Mouse (Mus musculus): ENCODE results near the gene Olfr96. TPM values are rescaled to one million over a fixed set of nuclear protein-coding genes. Genes with fewer than 3 reads are reported as not detected.
"Not testable (repeated sequence)": the region's sequence is repeated elsewhere in the genome, so short reads cannot be mapped to it uniquely, and the experiment has no call there.

Gene Olfr96
- polyA plus RNA-seq, 1 experiment, result not detected

DNA sequence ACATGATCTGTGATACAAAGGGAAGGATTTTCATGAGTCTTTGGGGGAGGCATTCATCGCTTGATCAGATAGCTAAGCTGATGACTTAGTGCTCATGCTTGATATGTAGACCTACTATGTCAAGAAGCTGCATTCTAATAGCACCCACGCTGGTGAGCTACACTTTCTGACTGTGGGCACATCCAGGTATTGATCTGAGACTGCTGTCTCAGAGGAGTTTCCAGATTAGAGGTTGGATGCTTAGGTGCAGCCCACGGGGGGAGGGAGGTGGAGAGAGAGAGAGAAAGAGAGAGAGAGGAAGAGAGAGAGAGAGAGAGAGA, 16.1 kb upstream of the Olfr96 start:
- DNase-seq, result no peak
- no peak overlapping the region for H3K4me3 ChIP-seq (replicated peaks; ENCODE audit: extremely low read depth, low read depth, low read length)
- WGBS, result 26% methylated on average over 3 of the region's 3 CpGs
- TF ChIP-seq CTCF (IDR thresholded peaks at IDR 0.05; ENCODE audit: insufficient read depth, low read length), result no peak
- TF ChIP-seq POLR2A (IDR thresholded peaks at IDR 0.05; ENCODE audit: borderline replicate concordance, extremely low read depth, low read depth, low read length), result no peak
- H3K4me1 ChIP-seq (ENCODE audit: control insufficient read depth, insufficient read depth, low read length), result no peaks in the 10 kb centered on the region

DNA sequence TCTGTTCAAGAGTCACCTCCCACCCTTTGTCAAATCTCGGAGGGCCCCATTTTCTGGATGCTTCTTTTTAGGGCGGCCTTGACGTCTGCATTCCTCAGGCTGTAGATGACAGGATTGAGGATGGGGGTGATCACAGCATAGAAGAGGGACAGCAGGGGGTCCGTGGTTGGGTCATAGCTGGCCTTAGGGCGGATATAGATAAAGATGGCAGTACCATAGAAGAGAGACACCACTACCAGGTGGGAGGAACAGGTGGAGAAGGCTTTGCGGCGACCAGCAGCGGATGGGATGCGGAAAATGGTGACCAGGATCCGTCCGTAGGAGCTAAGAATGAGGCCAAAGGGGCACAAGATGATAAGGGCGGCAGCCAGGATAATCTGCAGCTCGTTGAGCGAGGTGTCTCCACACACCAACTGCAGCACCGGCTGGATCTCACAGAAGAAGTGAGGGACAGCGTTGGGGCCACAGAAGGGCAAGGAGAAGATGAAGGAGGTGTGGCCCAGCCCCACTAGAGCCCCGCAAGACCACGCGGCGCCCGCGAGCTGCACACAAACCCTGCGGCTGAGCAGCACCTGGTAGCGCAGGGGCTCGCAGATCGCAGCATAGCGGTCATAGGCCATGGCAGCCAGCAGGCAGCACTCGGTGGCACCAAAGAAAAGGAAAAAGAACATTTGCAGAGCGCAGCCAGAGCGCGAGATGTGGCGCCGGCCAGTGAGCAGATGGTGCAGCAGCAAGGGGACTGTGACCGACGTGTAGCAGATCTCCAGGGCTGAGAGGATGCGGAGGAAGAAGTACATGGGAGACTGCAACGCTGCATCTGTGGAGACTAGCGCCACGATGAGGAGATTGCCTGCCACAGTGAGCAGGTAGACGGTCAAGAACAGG, 8.8 kb upstream of the Olfr96 start:
- TF ChIP-seq CTCF (IDR thresholded peaks at IDR 0.05; ENCODE audit: insufficient read depth, low read length) (no peak), POLR2A (IDR thresholded peaks at IDR 0.05; ENCODE audit: borderline replicate concordance, extremely low read depth, low read depth, low read length) (no peak)
- no peak for DNase-seq
- Histone ChIP-seq H3K4me1 (ENCODE audit: control insufficient read depth, insufficient read depth, low read length) (no peaks in the 10 kb centered on the region), H3K4me3 (replicated peaks; ENCODE audit: extremely low read depth, low read depth, low read length) (no peak overlapping the region)
- 16% methylated on average over 40 of the region's 40 CpGs for WGBS

DNA sequence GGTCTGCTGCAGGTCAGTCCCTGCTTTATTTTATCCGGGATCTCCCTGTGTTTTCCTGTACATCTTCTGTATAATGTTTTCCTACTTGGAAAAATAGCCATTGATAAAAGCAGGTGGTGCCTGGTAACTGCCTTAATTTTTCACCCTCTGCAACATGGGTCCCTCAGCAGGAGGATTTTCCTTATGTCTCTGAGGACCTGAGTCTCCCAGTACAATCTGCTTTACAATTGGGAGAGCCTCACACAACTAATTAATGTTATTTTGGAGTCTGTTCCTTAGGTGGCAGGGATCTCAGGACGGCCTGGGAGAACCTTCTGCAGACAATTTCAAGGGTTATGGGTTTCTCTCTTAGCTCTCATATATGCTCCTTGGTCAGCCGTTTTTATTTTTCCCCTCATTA, 6.9 kb upstream of the Olfr96 start, which contains the start of gene Olfr95:
Gene Olfr95 (minus strand): TSS at position 101 of the 400 bp plus-strand sequence.
- TF ChIP-seq CTCF (IDR thresholded peaks at IDR 0.05; ENCODE audit: insufficient read depth, low read length) (no peak), POLR2A (IDR thresholded peaks at IDR 0.05; ENCODE audit: borderline replicate concordance, extremely low read depth, low read depth, low read length) (no peak)
- Histone ChIP-seq H3K4me1 (ENCODE audit: control insufficient read depth, insufficient read depth, low read length) (no peaks in the 10 kb centered on the region), H3K4me3 (replicated peaks; ENCODE audit: extremely low read depth, low read depth, low read length) (no peak within 1 kb of the TSS)
- 63% methylated on average over 3 of the region's 3 CpGs for WGBS
- DNase-seq, result no peak

DNA sequence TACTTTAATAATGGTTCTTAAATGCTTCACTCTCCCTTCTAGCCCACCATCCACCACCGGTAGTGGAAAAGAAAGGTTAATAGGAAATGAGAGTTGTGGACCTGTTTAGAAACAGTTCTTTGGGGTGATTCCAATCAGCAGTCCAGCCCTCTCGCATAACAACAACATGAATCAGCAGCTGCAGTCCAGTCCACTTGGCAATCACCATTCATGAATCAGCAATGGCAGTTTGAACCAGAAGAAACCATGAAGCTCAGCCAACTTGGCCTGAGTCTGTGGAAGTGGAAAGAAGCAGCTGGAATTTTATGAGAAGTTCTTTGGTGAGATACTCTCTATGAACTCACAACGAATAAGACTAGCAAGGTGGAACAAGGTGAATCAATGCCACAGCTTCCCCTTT, 1.5 kb upstream of the Olfr96 start:
- Histone ChIP-seq H3K4me3 (replicated peaks; ENCODE audit: extremely low read depth, low read depth, low read length) (no peak overlapping the region), H3K4me1 (ENCODE audit: control insufficient read depth, insufficient read depth, low read length) (no peaks in the 10 kb centered on the region)
- DNase-seq, result no peak
- TF ChIP-seq CTCF (IDR thresholded peaks at IDR 0.05; ENCODE audit: insufficient read depth, low read length) (no peak), POLR2A (IDR thresholded peaks at IDR 0.05; ENCODE audit: borderline replicate concordance, extremely low read depth, low read depth, low read length) (no peak)
- 66% methylated on average over 3 of the region's 3 CpGs for WGBS

DNA sequence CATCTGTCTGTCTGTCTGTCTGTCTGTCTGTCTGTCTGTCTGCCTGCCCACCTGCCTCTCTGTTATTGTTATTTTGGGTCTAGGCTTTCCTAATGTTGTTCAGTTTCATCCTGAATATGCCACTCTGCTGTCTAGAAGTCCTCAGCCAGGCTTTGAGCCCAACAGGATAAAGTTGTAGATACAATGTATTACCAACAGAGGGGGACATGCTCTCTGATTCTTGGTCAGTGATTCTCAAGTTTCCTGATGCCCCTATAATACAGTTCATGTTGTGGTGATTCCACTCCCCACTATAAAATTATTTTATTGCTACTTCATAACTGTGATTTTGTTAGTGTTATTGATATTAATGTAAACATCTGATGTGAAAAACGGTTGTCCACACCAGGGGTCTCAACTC, 1.9 kb downstream of the Olfr96 start:
- 29% methylated on average over 1 of the region's 1 CpGs for WGBS
- TF ChIP-seq POLR2A (IDR thresholded peaks at IDR 0.05; ENCODE audit: borderline replicate concordance, extremely low read depth, low read depth, low read length), result no peak
- 0 out of 2 replicates have a peak, but pooled peaks have one; percentile 2 for TF ChIP-seq CTCF (IDR thresholded peaks at IDR 0.05; ENCODE audit: insufficient read depth, low read length)
- no peak for DNase-seq
- H3K4me3 ChIP-seq (replicated peaks; ENCODE audit: extremely low read depth, low read depth, low read length), result no peak overlapping the region
- H3K4me1 ChIP-seq (ENCODE audit: control insufficient read depth, insufficient read depth, low read length), result no peaks in the 10 kb centered on the region

DNA sequence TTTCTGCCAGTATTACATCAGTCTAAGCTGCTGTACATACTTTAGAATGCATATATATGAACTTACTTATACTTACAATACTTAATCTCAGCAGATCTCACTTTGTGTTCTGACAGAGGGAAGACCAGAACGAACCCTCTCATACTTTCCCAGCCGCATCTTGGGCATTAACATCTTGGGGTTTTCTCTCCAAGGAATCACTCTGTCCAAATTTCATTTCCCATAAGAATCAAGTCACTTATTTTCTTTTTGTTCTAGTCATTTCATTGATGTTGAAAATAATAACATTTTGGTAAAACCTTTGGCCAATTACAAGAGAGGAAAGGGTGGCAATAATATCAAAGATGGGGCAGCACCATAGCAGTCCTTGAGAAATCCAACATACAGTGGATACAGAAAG, 17.3 kb downstream of the Olfr96 start, which contains the start of gene Olfr97:
Gene Olfr97 (minus strand): TSS at position 101 of the 400 bp plus-strand sequence.
- DNase-seq; H3K4me1 ChIP-seq (ENCODE audit: control insufficient read depth, insufficient read depth, low read length); H3K4me3 ChIP-seq (replicated peaks; ENCODE audit: extremely low read depth, low read depth, low read length): not testable (repeated sequence)
- 78% methylated on average over 2 of the region's 2 CpGs for WGBS

DNA sequence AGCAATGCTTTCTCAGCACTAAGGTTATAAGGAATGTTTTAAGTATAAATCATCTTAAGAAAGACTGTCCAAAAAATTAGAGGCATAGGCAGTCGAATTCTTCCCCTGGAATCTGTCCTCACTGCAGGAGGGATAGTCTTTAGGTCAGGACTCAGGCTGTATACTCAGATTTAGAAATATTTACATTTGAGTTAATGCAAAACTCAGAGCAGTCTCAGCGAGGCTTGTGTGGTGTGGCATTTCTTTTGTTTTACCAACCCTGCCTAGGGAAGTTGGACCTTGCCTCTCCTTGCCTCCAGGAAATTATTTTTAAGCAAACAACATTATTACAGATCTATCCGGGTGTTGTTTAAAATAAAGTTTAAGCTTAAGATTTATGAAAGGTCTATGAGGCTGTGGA, 22.3 kb downstream of the Olfr96 start:
- TF ChIP-seq CTCF (IDR thresholded peaks at IDR 0.05; ENCODE audit: insufficient read depth, low read length) (no peak), POLR2A (IDR thresholded peaks at IDR 0.05; ENCODE audit: borderline replicate concordance, extremely low read depth, low read depth, low read length) (no peak)
- 21% methylated on average over 3 of the region's 3 CpGs for WGBS
- Histone ChIP-seq H3K4me3 (replicated peaks; ENCODE audit: extremely low read depth, low read depth, low read length) (no peak overlapping the region), H3K4me1 (ENCODE audit: control insufficient read depth, insufficient read depth, low read length) (no peaks in the 10 kb centered on the region)
- DNase-seq, result no peak

DNA sequence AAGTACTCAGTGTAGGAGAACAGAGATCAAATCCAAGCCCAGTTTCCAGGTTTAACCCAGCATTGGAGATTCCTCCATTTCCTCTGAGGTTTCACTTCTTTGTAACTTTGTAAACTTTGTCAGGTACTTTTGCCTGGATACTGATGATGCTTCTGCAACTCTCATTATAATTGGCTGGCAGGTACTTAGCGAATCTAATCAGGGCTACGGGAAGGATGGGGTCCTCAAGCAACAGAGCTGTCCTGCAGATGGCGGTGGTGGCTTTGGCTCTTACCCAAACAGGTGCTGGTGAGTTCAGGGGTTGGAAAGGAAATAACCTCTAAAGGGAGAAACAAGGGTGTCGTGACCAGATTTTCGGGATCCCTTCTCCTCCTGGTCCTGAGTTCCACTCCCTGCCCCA, 26.8 kb downstream of the Olfr96 start:
- Histone ChIP-seq H3K4me3 (replicated peaks; ENCODE audit: extremely low read depth, low read depth, low read length) (no peak overlapping the region), H3K4me1 (ENCODE audit: control insufficient read depth, insufficient read depth, low read length) (no peaks in the 10 kb centered on the region)
- 28% methylated on average over 5 of the region's 5 CpGs for WGBS
- DNase-seq, result peak; percentile 6
- TF ChIP-seq POLR2A (IDR thresholded peaks at IDR 0.05; ENCODE audit: borderline replicate concordance, extremely low read depth, low read depth, low read length), result no peak
- TF ChIP-seq CTCF (IDR thresholded peaks at IDR 0.05; ENCODE audit: insufficient read depth, low read length), result no peak

DNA sequence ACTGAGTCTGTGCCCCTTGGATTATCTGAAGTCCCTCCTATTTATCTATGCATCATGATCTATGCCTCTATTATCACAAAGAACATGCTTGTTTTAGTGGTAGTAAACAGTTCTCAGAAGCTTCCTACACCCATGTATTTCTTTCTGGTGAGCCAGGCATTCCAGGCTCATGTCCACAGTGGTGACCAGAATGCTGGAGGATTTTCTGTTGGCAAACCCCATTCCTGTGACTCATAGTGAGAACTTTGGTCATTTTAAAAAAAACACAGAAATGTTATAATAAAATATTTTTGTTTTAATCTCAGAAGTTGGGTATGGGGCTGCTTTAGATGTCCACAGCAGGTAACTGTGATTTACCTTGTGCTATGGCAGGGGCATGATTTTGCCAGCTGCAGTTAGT, 29.5 kb downstream of the Olfr96 start:
- no peak overlapping the region for H3K4me3 ChIP-seq (replicated peaks; ENCODE audit: extremely low read depth, low read depth, low read length)
- no peak for TF ChIP-seq POLR2A (IDR thresholded peaks at IDR 0.05; ENCODE audit: borderline replicate concordance, extremely low read depth, low read depth, low read length)
- TF ChIP-seq CTCF (IDR thresholded peaks at IDR 0.05; ENCODE audit: insufficient read depth, low read length), result no peak
- no peaks in the 10 kb centered on the region for H3K4me1 ChIP-seq (ENCODE audit: control insufficient read depth, insufficient read depth, low read length)
- no peak for DNase-seq

DNA sequence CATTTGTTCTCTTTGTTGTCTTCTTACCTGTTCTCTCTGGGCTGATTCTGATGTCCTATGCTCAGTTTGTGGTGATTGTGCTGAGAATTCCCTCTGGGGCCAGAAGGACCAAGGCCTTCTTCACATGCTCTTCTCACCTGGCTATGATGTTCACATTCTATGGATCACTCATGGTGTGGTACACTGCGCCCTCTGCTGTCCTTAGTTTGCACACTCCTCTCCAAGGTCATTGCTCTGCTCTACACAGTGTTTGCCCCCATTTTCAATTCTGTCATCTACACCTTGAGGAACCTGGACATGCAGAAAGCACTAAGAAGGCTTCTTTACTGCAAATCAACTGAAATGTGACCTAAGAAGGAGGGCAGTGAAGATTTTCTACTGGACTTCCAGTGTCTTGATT, 30.6 kb downstream of the Olfr96 start:
- no peak for DNase-seq
- no peak for TF ChIP-seq POLR2A (IDR thresholded peaks at IDR 0.05; ENCODE audit: borderline replicate concordance, extremely low read depth, low read depth, low read length)
- peak; percentile 46; the same call in 1 of the 2 replicates for TF ChIP-seq CTCF (IDR thresholded peaks at IDR 0.05; ENCODE audit: insufficient read depth, low read length)
- Histone ChIP-seq H3K4me3 (replicated peaks; ENCODE audit: extremely low read depth, low read depth, low read length) (no peak overlapping the region), H3K4me1 (ENCODE audit: control insufficient read depth, insufficient read depth, low read length) (no peaks in the 10 kb centered on the region)
- whole genome bisulfite sequencing, result 19% methylated on average over 1 of the region's 1 CpGs

Measured in lung, adult 2 months (tissue).